Mouse (Mus musculus): ENCODE measurements at regions not wholly inside any gene's neighbourhood (a gene's known extent, or its start where the extent isn't known, plus 50 kb on each side); places are given as distances from the start of the nearest gene placed in this dataset.

DNA sequence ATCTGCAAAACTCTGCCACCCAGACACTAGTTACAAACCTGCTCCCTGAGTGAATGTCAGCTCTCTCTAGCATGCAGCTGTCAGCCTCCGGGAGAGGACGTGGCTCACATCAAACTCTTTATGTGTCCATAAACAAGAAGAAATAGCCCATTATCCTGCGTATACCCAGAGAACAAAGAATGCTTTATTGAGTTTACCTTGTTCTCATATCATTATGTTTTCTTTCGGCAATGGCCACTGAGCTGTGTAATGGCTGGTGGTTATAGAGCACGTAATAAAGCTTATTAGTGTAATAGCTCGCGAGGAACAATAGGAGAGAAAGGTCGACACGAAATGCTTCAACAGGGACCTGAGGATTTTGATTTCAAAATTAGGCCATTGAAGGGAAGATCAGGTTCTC is 331.6 kb downstream of the Hs3st1 start:
- TF ChIP-seq EP300 (IDR thresholded peaks at IDR 0.05; ENCODE audit: insufficient read depth, low read depth, low read length) (no peak), POLR2A (IDR thresholded peaks at IDR 0.05; ENCODE audit: insufficient read depth, low read length) (no peak), CTCF (IDR thresholded peaks at IDR 0.05; ENCODE audit: low read depth, low read length) (no peak)

Data from ES-Bruce4 (cell line).